Mouse (Mus musculus) left cerebral cortex, adult 18-20 months (tissue): ENCODE measurements around the gene Iqgap2. TPM values are rescaled to one million over a fixed set of nuclear protein-coding genes. Genes with fewer than 3 reads are reported as not detected.

ENCODE experiments used
- DNase-seq, 2 experiments: peaks; one replicate each; pipeline ENCODE4 v3.0.0; 2021 to 2022; ENCODE audit warnings: low spot score in 2 of 2, mixed read lengths in 1 of 2
- total RNA-seq, 2 experiments: library from RNA; stranded (reverse); gene quantifications; 2 replicates each; pipeline ENCODE4 v1.2.3; 2021

Iqgap2 gene
- total RNA-seq, 2 experiments from 2014 or later = 16.1 to 19.7 TPM

GRCm38 (mm10) chr13:95715356-95715755 lies 176.4 kb downstream of the Iqgap2 start:
- DNase-seq = no peak

DNA sequence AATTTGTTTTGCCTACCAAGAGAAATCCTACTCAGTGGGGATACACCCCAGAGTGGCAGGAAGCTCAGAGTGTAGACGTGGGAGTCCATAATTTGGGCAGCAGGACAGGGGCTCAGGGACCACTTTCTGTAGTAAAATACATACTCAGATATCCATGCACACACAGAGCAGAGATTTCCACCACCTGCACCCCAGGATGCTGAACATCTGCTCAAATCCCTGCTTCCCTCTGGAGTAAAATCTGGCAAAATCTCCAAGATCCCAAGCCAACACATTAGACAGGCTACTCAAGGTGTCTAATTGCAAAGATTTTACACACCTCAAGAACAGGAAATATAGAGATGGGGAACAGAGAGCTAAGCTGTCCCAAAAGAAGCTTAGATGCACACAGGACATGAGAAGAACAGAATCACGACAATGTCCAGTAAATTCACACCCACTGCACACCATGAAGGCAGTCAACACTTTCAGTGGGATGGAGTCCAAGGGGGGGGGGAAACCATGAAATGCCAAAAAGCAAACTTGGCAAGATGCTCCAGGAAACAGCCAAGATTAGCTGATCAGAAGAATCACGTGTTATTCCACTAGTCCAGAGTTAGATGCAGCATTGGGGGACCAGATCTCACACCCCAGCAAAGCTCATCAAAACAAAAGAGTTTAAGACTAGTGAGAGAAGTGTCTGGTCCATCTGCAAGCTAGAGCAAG lies 177.3 kb downstream of the Iqgap2 start:
- no peak for DNase-seq

- DNase-seq = no peak
These were observed 179.0 kb downstream of the Iqgap2 start for GRCm38 (mm10) chr13:95712570-95713268.

DNA sequence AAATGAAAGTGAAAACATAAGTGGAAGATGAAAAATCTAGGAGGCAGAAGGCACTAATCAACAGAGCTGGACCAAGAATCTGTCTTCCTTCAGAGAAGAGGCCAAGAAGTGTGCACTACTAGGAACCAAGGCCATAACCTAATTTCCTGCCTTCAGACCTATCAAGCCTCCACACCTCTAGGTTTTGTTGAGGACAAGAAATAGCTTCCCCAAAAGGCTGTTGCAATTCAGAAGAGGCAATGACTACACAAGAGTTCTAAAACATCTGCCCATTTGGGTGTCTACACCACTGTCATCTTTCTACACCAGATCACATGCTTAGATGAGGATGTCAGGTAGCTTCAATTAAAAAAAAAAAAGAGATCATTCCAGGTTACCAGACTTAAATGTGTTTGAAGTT lies 179.7 kb downstream of the Iqgap2 start:
- DNase-seq = no peak

DNA sequence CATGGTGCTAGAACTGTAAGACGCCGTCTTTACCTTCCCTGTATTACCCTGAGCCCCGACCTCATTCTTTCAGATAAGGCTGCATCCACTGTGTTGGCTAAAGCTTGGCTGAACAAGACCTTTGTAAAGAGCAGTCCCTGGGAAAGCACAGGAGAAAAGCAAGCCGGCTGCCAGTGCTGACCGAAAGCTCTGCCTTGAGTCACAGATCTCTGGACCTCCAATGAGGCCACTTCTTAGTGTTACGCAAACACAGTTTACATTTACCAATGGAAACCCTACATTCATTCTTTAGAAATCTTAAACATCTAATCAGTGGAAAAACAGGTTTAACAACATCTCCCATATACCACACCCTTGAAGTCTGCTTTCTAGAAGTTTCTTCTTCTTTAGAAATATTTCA lies 186.1 kb downstream of the Iqgap2 start:
- DNase-seq = no peak

GRCm38 (mm10) chr13:95703376-95703775 lies 188.3 kb downstream of the Iqgap2 start:
- DNase-seq = no peak

- DNase-seq = no peak
These were observed 193.8 kb downstream of the Iqgap2 start for GRCm38 (mm10) chr13:95697874-95698273.

GRCm38 (mm10) chr13:95696654-95697163 lies 195.0 kb downstream of the Iqgap2 start, which contains the start of gene F2rl2:
Gene F2rl2, plus strand, starts transcription at chr13:95696853.
- peak; percentile 47 to 59 for DNase-seq

DNA sequence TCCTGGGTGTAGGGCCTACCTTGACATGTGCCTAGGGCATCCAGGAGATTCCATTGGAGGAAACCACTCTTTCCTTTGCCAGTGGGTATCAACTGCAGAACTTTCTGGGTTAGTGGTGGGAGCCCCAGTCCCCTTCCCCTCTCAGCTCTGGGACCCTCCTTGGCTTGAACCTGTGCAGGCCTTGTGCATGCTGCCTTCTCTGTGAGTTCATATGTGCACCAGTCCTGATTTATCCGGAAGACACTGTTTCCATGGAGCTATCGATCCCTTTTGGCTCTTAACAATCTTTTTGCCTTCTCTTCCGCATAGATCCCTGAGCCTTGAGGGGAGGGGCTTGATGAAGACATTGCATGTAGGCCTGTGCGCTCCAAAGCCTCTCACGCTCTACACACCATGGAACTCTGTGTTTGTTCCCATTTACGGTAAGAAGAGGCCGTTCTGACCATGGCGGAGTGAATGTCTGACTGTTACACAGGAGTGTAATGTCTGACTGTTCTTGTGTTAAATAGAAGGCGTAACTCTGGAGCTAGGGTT lies 195.5 kb downstream of the Iqgap2 start:
- DNase-seq = no peak

DNA sequence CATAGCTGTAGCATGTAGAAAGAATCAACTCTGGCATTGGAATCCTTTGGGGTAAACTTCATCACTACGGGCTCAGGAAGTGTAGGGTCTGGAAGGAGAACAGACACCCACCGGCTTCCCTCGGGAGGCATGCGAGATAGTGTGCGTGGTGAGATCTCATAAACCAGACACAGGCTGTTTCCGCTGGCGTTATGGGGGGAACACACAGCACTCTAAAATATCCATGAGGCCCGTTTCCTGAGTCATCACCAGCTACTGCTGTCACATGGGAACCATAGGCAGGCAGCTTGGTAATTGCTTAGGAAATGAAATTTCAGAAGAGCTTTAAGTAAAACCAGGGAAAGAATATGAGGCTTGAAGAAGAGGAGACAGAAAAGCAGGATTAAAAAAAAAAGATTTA lies 199.5 kb downstream of the Iqgap2 start:
- peak; percentile 29 to 43 for DNase-seq

GRCm38 (mm10) chr13:95688576-95688975 lies 203.1 kb downstream of the Iqgap2 start:
- DNase-seq = no peak

- no peak for DNase-seq
These were observed 206.0 kb downstream of the Iqgap2 start for GRCm38 (mm10) chr13:95685736-95686135.

GRCm38 (mm10) chr13:95684656-95685244 lies 207.0 kb downstream of the Iqgap2 start:
- no peak for DNase-seq

DNA sequence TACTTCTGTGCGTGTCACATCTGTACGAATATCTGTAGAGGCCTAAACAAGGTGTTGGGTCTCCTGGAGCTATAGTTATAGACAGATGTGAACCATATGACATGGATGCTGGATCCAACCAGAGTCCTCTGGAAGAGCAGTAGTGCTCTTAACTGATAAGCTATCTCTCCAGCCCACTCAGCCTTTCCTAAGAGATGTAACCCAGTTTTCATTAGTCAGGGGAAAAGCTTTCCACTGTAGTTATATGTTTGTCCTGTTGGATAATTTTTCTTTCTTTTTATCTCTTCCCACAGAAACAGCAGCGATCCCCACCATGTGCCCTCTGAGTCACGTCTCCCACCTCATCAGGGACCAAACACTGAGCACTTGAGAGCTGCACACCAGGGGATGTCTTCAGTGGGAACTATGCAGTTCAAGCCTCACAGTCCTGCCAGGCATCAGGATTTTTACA lies 212.2 kb downstream of the Iqgap2 start:
- no peak for DNase-seq

GRCm38 (mm10) chr13:95679078-95679477 lies 212.6 kb downstream of the Iqgap2 start:
- DNase-seq = no peak

GRCm38 (mm10) chr13:95672372-95672771 lies 219.3 kb downstream of the Iqgap2 start:
- DNase-seq = no peak

- no peak for DNase-seq
These were observed 220.4 kb downstream of the Iqgap2 start for GRCm38 (mm10) chr13:95671108-95671897.

- DNase-seq = no peak
These were observed 221.2 kb downstream of the Iqgap2 start for GRCm38 (mm10) chr13:95670534-95670933.

- no peak for DNase-seq
These were observed 224.5 kb downstream of the Iqgap2 start for GRCm38 (mm10) chr13:95667260-95667659.

- no peak for DNase-seq
These were observed 225.9 kb downstream of the Iqgap2 start for GRCm38 (mm10) chr13:95665644-95666356.
